Mouse (Mus musculus): ENCODE measurements around the gene Psmb3. TPM values are rescaled to one million over a fixed set of nuclear protein-coding genes. Genes with fewer than 3 reads are reported as not detected.
"Not testable (repeated sequence)": the region's sequence is repeated elsewhere in the genome, so short reads cannot be mapped to it uniquely, and the experiment has no call there.

The Psmb3 gene
- polyA plus RNA-seq, 1 experiment from 2014 or later, result 525 TPM

GRCm38 (mm10) chr11:97702393-97702745 lies 830 bp upstream of the Psmb3 start:
- peak overlapping the region; percentile 65 for H3K27ac ChIP-seq (ENCODE audit: low read depth, low read length)
- H3K4me1 ChIP-seq (ENCODE audit: control insufficient read depth, insufficient read depth, low read length), result peaks cover 17% of the 10 kb centered on the region
- no peaks in the 10 kb centered on the region for H3K9me3 ChIP-seq (ENCODE audit: control insufficient read depth, low read length)
- H3K27me3 ChIP-seq (ENCODE audit: control insufficient read depth, insufficient read depth, low read length), result no peaks in the 10 kb centered on the region
- H3K4me2 ChIP-seq (replicated peaks; ENCODE audit: low read depth, low read length), result peak overlapping the region; percentile 51
- peaks cover 25% of the 10 kb centered on the region for H3K36me3 ChIP-seq (ENCODE audit: control insufficient read depth, insufficient read depth, low read length)
- peak overlapping the region; percentile 68 for H3K4me3 ChIP-seq (ENCODE audit: low read length)
- H3K9ac ChIP-seq (ENCODE audit: low read depth, low read length), result peak overlapping the region; percentile 62
- ATAC-seq (ENCODE audit: low FRiP score, low TSS enrichment), result peak; percentile 0
- WGBS, result 0% methylated on average over 24 of the region's 24 CpGs

GRCm38 (mm10) chr11:97710067-97710466 lies 6.9 kb downstream of the Psmb3 start:
- not testable (repeated sequence) for ATAC-seq (ENCODE audit: low FRiP score, low TSS enrichment); H3K4me2 ChIP-seq (replicated peaks; ENCODE audit: low read depth, low read length); H3K4me3 ChIP-seq (ENCODE audit: low read length); H3K4me1 ChIP-seq (ENCODE audit: control insufficient read depth, insufficient read depth, low read length); H3K9ac ChIP-seq (ENCODE audit: low read depth, low read length); H3K27ac ChIP-seq (ENCODE audit: low read depth, low read length); H3K27me3 ChIP-seq (ENCODE audit: control insufficient read depth, insufficient read depth, low read length); H3K9me3 ChIP-seq (ENCODE audit: control insufficient read depth, low read length)
- peaks cover 63% of the 10 kb centered on the region for H3K36me3 ChIP-seq (ENCODE audit: control insufficient read depth, insufficient read depth, low read length)
- 80% methylated on average over 2 of the region's 2 CpGs for WGBS

GRCm38 (mm10) chr11:97711200-97711900 lies 8.2 kb downstream of the Psmb3 start:
- H3K27ac ChIP-seq (ENCODE audit: low read depth, low read length), result no peak overlapping the region
- no peaks in the 10 kb centered on the region for H3K27me3 ChIP-seq (ENCODE audit: control insufficient read depth, insufficient read depth, low read length)
- no peak overlapping the region for H3K4me2 ChIP-seq (replicated peaks; ENCODE audit: low read depth, low read length)
- no peak overlapping the region for H3K9ac ChIP-seq (ENCODE audit: low read depth, low read length)
- no peak for ATAC-seq (ENCODE audit: low FRiP score, low TSS enrichment)
- peaks cover 53% of the 10 kb centered on the region for H3K36me3 ChIP-seq (ENCODE audit: control insufficient read depth, insufficient read depth, low read length)
- no peaks in the 10 kb centered on the region for H3K9me3 ChIP-seq (ENCODE audit: control insufficient read depth, low read length)
- H3K4me3 ChIP-seq (ENCODE audit: low read length), result no peak overlapping the region
- H3K4me1 ChIP-seq (ENCODE audit: control insufficient read depth, insufficient read depth, low read length), result no peaks in the 10 kb centered on the region
- 78% methylated on average over 13 of the region's 13 CpGs for WGBS

GRCm38 (mm10) chr11:97712286-97712685 lies 9.1 kb downstream of the Psmb3 start:
- WGBS, result 91% methylated on average over 15 of the region's 15 CpGs
- Histone ChIP-seq H3K27me3 (ENCODE audit: control insufficient read depth, insufficient read depth, low read length) (no peaks in the 10 kb centered on the region), H3K36me3 (ENCODE audit: control insufficient read depth, insufficient read depth, low read length) (peaks cover 48% of the 10 kb centered on the region), H3K4me1 (ENCODE audit: control insufficient read depth, insufficient read depth, low read length) (no peaks in the 10 kb centered on the region), H3K4me2 (replicated peaks; ENCODE audit: low read depth, low read length) (no peak overlapping the region), H3K27ac (ENCODE audit: low read depth, low read length) (no peak overlapping the region), H3K9ac (ENCODE audit: low read depth, low read length) (no peak overlapping the region), H3K4me3 (ENCODE audit: low read length) (no peak overlapping the region), H3K9me3 (ENCODE audit: control insufficient read depth, low read length) (no peaks in the 10 kb centered on the region)
- ATAC-seq (ENCODE audit: low FRiP score, low TSS enrichment), result no peak

DNA sequence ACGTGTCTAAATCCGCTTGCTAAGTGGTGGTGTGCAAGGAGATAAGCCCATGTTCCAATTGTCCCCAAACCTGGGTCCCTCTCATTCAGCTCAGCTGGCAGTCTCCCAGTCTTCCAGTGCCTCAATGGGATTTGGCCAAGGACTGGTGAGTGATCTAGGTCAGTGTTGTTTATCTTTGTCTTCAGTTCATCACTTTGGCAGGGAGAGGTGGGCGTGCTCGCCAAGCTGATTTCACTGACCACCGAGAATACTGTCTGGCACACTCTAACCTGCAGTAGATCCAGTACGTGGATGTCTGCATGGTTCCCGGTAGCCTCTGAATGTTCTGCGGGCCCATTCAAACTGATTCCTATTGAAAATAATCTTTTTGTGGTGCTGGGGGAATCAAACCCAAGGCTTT lies 10.7 kb downstream of the Psmb3 start:
- Histone ChIP-seq H3K27me3 (ENCODE audit: control insufficient read depth, insufficient read depth, low read length) (no peaks in the 10 kb centered on the region), H3K4me3 (ENCODE audit: low read length) (no peak overlapping the region), H3K9me3 (ENCODE audit: control insufficient read depth, low read length) (no peaks in the 10 kb centered on the region), H3K9ac (ENCODE audit: low read depth, low read length) (no peak overlapping the region), H3K4me1 (ENCODE audit: control insufficient read depth, insufficient read depth, low read length) (no peaks in the 10 kb centered on the region), H3K27ac (ENCODE audit: low read depth, low read length) (no peak overlapping the region), H3K36me3 (ENCODE audit: control insufficient read depth, insufficient read depth, low read length) (peaks cover 55% of the 10 kb centered on the region), H3K4me2 (replicated peaks; ENCODE audit: low read depth, low read length) (no peak overlapping the region)
- ATAC-seq (ENCODE audit: low FRiP score, low TSS enrichment), result no peak
- WGBS, result 89% methylated on average over 8 of the region's 8 CpGs

DNA sequence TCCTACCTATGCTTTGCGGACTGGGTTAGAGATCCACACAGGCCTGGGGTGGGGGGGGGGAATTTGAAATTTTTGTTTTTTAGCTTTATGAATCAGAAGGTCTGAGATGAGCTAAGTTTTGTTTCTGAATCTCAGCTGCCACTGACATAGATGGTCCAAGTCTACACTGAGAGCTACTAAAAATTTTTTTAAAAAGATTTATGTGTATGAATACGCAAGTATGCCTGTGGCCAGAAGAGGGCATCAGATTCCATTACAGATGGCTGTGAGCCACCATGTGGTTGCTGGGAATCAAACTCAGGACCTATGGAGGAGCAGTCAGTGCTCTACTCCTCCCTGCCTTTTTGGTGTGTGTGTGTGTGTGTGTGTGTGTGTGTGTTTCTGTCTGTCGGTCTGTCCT lies 11.2 kb downstream of the Psmb3 start:
- Histone ChIP-seq H3K36me3 (ENCODE audit: control insufficient read depth, insufficient read depth, low read length) (peaks cover 55% of the 10 kb centered on the region), H3K9ac (ENCODE audit: low read depth, low read length) (no peak overlapping the region), H3K4me2 (replicated peaks; ENCODE audit: low read depth, low read length) (no peak overlapping the region), H3K4me1 (ENCODE audit: control insufficient read depth, insufficient read depth, low read length) (no peaks in the 10 kb centered on the region), H3K27me3 (ENCODE audit: control insufficient read depth, insufficient read depth, low read length) (no peaks in the 10 kb centered on the region), H3K9me3 (ENCODE audit: control insufficient read depth, low read length) (no peaks in the 10 kb centered on the region), H3K4me3 (ENCODE audit: low read length) (no peak overlapping the region), H3K27ac (ENCODE audit: low read depth, low read length) (no peak overlapping the region)
- no peak for ATAC-seq (ENCODE audit: low FRiP score, low TSS enrichment)
- 90% methylated on average over 3 of the region's 3 CpGs for WGBS

GRCm38 (mm10) chr11:97714784-97715760 lies 11.9 kb downstream of the Psmb3 start:
- Histone ChIP-seq H3K4me3 (ENCODE audit: low read length) (no peak overlapping the region), H3K9ac (ENCODE audit: low read depth, low read length) (no peak overlapping the region), H3K36me3 (ENCODE audit: control insufficient read depth, insufficient read depth, low read length) (peaks cover 61% of the 10 kb centered on the region), H3K4me1 (ENCODE audit: control insufficient read depth, insufficient read depth, low read length) (no peaks in the 10 kb centered on the region), H3K9me3 (ENCODE audit: control insufficient read depth, low read length) (no peaks in the 10 kb centered on the region), H3K4me2 (replicated peaks; ENCODE audit: low read depth, low read length) (no peak overlapping the region), H3K27ac (ENCODE audit: low read depth, low read length) (no peak overlapping the region), H3K27me3 (ENCODE audit: control insufficient read depth, insufficient read depth, low read length) (no peaks in the 10 kb centered on the region)
- no peak for ATAC-seq (ENCODE audit: low FRiP score, low TSS enrichment)
- 88% methylated on average over 14 of the region's 14 CpGs for WGBS

GRCm38 (mm10) chr11:97716021-97716420 lies 12.8 kb downstream of the Psmb3 start:
- no peak overlapping the region for H3K9ac ChIP-seq (ENCODE audit: low read depth, low read length)
- no peaks in the 10 kb centered on the region for H3K9me3 ChIP-seq (ENCODE audit: control insufficient read depth, low read length)
- no peak for ATAC-seq (ENCODE audit: low FRiP score, low TSS enrichment)
- 84% methylated on average over 8 of the region's 8 CpGs for WGBS
- peaks cover 70% of the 10 kb centered on the region for H3K36me3 ChIP-seq (ENCODE audit: control insufficient read depth, insufficient read depth, low read length)
- H3K4me3 ChIP-seq (ENCODE audit: low read length), result no peak overlapping the region
- H3K4me2 ChIP-seq (replicated peaks; ENCODE audit: low read depth, low read length), result no peak overlapping the region
- H3K27ac ChIP-seq (ENCODE audit: low read depth, low read length), result no peak overlapping the region
- no peaks in the 10 kb centered on the region for H3K27me3 ChIP-seq (ENCODE audit: control insufficient read depth, insufficient read depth, low read length)
- no peaks in the 10 kb centered on the region for H3K4me1 ChIP-seq (ENCODE audit: control insufficient read depth, insufficient read depth, low read length)

Data from kidney, embryonic 14.5 days (tissue).